Mouse (Mus musculus) gastrocnemius, adult 18-20 months (tissue): ENCODE data around the gene Hyls1. TPM values are rescaled to one million over a fixed set of nuclear protein-coding genes. Genes with fewer than 3 reads are reported as not detected.

ENCODE experiments used
- total RNA-seq, 2 experiments: library from RNA; stranded (reverse); gene quantifications; 2 replicates each; pipeline ENCODE4 v1.2.3; 2021

Hyls1 gene
- total RNA-seq, 2 experiments from 2014 or later, result 0.80 to 0.95 TPM

Other genes with a start within 250 kb of the Hyls1 start
- gene Cdon, start 149.3 kb downstream of the Hyls1 start, total RNA-seq, result 10 to 100 TPM in 1 of 2 experiments, 1 to 10 TPM in 1; 9.5 to 10.4 TPM
- gene Gm1113, start 52.1 kb downstream of the Hyls1 start, total RNA-seq, result not detected
- not detected for gene Ddx25, start 11.9 kb downstream of the Hyls1 start, total RNA-seq
- 10 to 100 TPM in 1 of 2 experiments, 1 to 10 TPM in 1; 9.2 to 10.3 TPM for gene Pus3, start 11.8 kb downstream of the Hyls1 start, total RNA-seq
- not detected for gene Pate2, start 114 bp downstream of the Hyls1 start, total RNA-seq
- gene Pate4, start 41.5 kb upstream of the Hyls1 start, total RNA-seq, result not detected
- not detected for gene Pate3, start 77.8 kb upstream of the Hyls1 start, total RNA-seq
- gene Pate1, start 117.0 kb upstream of the Hyls1 start, total RNA-seq, result not detected
- not detected for gene Gm17677, start 170.7 kb upstream of the Hyls1 start, total RNA-seq
- gene Gm17727, start 207.7 kb upstream of the Hyls1 start, total RNA-seq, result not detected
- gene Gm27235, start 219.7 kb upstream of the Hyls1 start, total RNA-seq, result not detected
- gene D730048I06Rik, start 219.7 kb upstream of the Hyls1 start, total RNA-seq, result not detected